Mouse (Mus musculus) spleen, adult 2 months (tissue): Measurements from ENCODE around the gene Bhlhe41. TPM values are rescaled to one million over a fixed set of nuclear protein-coding genes. Genes with fewer than 3 reads are reported as not detected.
A peak's percentile ranks its signal among the peaks of the same experiment; 100 is the strongest.

ENCODE experiments used
- DNase-seq, 2 experiments: peaks; one replicate each; pipeline versions ENCODE4 v3.0.0 to v3.0.0-alpha.2; 2012 to 2021; ENCODE audit warnings: low spot score in 2 of 2, low read depth in 1 of 2
- H3K27ac ChIP-seq: fragments of 200-500 bp; 2 replicates; pipeline ENCODE4 v1.5.1; 2012; ENCODE audit warnings: low read length, inconsistent platforms; ENCODE audit not compliant: insufficient read depth
- H3K27me3 ChIP-seq: fragments of 200-500 bp; 2 replicates; pipeline ENCODE4 v1.6.1; 2012; ENCODE audit warnings: mild to moderate bottlenecking, moderate library complexity, low read length, inconsistent platforms; ENCODE audit not compliant: control insufficient read depth, insufficient read depth
- H3K36me3 ChIP-seq: fragments of 200-500 bp; 2 replicates; pipeline ENCODE4 v1.6.1; 2012; ENCODE audit warnings: mild to moderate bottlenecking, low read length, inconsistent platforms; ENCODE audit not compliant: control insufficient read depth, insufficient read depth
- H3K4me1 ChIP-seq: fragments of 200-500 bp; 2 replicates; pipeline ENCODE4 v1.6.1; 2011; ENCODE audit warnings: inconsistent platforms; ENCODE audit not compliant: control insufficient read depth, insufficient read depth, insufficient read length
- H3K4me3 ChIP-seq: fragments of 200-500 bp; 2 replicates; pipeline ENCODE4 v1.5.1; 2011; ENCODE audit warnings: mild to moderate bottlenecking, inconsistent platforms; ENCODE audit not compliant: insufficient read depth, insufficient read length; ENCODE audit errors: extremely low read depth
- CTCF ChIP-seq: fragments of 200-500 bp; IDR thresholded peaks from 2 replicates; pipeline ENCODE4 v1.5.1; 2011; ENCODE audit warnings: mild to moderate bottlenecking, inconsistent platforms; ENCODE audit not compliant: insufficient read depth, insufficient read length, insufficient replicate concordance; ENCODE audit errors: extremely low read depth
- POLR2A ChIP-seq: fragments of 200-500 bp; IDR thresholded peaks from 2 replicates; pipeline ENCODE4 v1.6.1; 2011; ENCODE audit warnings: low read depth, low read length, inconsistent platforms
- WGBS: fragments of 180-500 bp; shearing (Covaris S2); methylation state at CpG from one replicate; pipeline ENCODE4 v1.1.7; 2018; 5-methylcytosine and 5-hydroxymethylcytosine counted together
- polyA plus RNA-seq: library from polyadenylated mRNA; depleted of rRNA; stranded (reverse); fragments of >200 nt; gene quantifications from 2 replicates; pipeline ENCODE4 v1.2.3, GENCODE M21; 2012

The Bhlhe41 gene
- polyA plus RNA-seq, 1 experiment: 5.8 TPM

- WGBS: 89% methylated on average over 5 of the region's 5 CpGs
- no peaks in the 10 kb centered on the region for H3K36me3 ChIP-seq
- H3K27me3 ChIP-seq: no peaks in the 10 kb centered on the region
- TF ChIP-seq CTCF (no peak), POLR2A (no peak)
- DNase-seq: no peak
- H3K4me1 ChIP-seq: peaks cover 6% of the 10 kb centered on the region; the same call in 1 of the 2 replicates
- H3K4me3 ChIP-seq: no peak overlapping the region
- no peak overlapping the region for H3K27ac ChIP-seq
Observed at GRCm38 (mm10) chr6:145904169-145904568, 38.8 kb upstream of the Bhlhe41 start.

- H3K27me3 ChIP-seq: no peaks in the 10 kb centered on the region
- H3K4me3 ChIP-seq: no peak overlapping the region
- H3K4me1 ChIP-seq: peaks cover 21% of the 10 kb centered on the region; the same call in 1 of the 2 replicates
- WGBS: 34% methylated on average over 8 of the region's 8 CpGs
- no peak for TF ChIP-seq POLR2A
- no peak for TF ChIP-seq CTCF
- 0 out of 2 replicates have a peak overlapping the region, but pooled peaks have one; percentile 3 for H3K27ac ChIP-seq
- peak in 1 of 2 experiments; percentile 11 for DNase-seq
- H3K36me3 ChIP-seq: no peaks in the 10 kb centered on the region
Observed at GRCm38 (mm10) chr6:145894669-145895342, 29.4 kb upstream of the Bhlhe41 start.

GRCm38 (mm10) chr6:145893366-145894021, 28.1 kb upstream of the Bhlhe41 start:
- peak; percentile 44 to 64 for DNase-seq
- no peaks in the 10 kb centered on the region for H3K36me3 ChIP-seq
- H3K4me3 ChIP-seq: no peak overlapping the region
- TF ChIP-seq POLR2A: no peak
- no peak for TF ChIP-seq CTCF
- H3K27me3 ChIP-seq: no peaks in the 10 kb centered on the region
- peaks cover 21% of the 10 kb centered on the region; the same call in 1 of the 2 replicates for H3K4me1 ChIP-seq
- H3K27ac ChIP-seq: peak overlapping the region; percentile 92
- whole genome bisulfite sequencing: 24% methylated on average over 13 of the region's 13 CpGs

GRCm38 (mm10) chr6:145892381-145893265, 27.3 kb upstream of the Bhlhe41 start:
- DNase-seq: no peak
- Histone ChIP-seq H3K27me3 (no peaks in the 10 kb centered on the region), H3K36me3 (no peaks in the 10 kb centered on the region), H3K4me3 (no peak overlapping the region), H3K4me1 (peaks cover 21% of the 10 kb centered on the region; the same call in 1 of the 2 replicates), H3K27ac (peak overlapping the region; percentile 67)
- 85% methylated on average over 20 of the region's 20 CpGs for WGBS
- no peak for TF ChIP-seq POLR2A
- TF ChIP-seq CTCF: no peak

- WGBS: 83% methylated on average over 11 of the region's 11 CpGs
- Histone ChIP-seq H3K27ac (no peak overlapping the region), H3K4me1 (peaks cover 21% of the 10 kb centered on the region; the same call in 1 of the 2 replicates), H3K27me3 (no peaks in the 10 kb centered on the region), H3K4me3 (no peak overlapping the region), H3K36me3 (no peaks in the 10 kb centered on the region)
- no peak for DNase-seq
- TF ChIP-seq CTCF (no peak), POLR2A (no peak)
Observed at GRCm38 (mm10) chr6:145891951-145892350, 26.6 kb upstream of the Bhlhe41 start.

- no peak for TF ChIP-seq POLR2A
- no peak for TF ChIP-seq CTCF
- DNase-seq: no peak
Observed at GRCm38 (mm10) chr6:145887719-145888118, 22.4 kb upstream of the Bhlhe41 start.

More at GRCm38 (mm10) chr6:145887719-145888118, 22.4 kb upstream of the Bhlhe41 start:
- Histone ChIP-seq H3K27me3 (no peaks in the 10 kb centered on the region), H3K36me3 (no peaks in the 10 kb centered on the region), H3K4me1 (peaks cover 13% of the 10 kb centered on the region), H3K4me3 (no peak overlapping the region), H3K27ac (no peak overlapping the region)
- 53% methylated on average over 6 of the region's 6 CpGs for WGBS
